Mouse (Mus musculus) testis, postnatal 10 days (tissue): ENCODE data around the gene Ubr3.

ENCODE experiments used
- DNase-seq: peaks from one replicate; pipeline ENCODE4 v3.0.0; 2021; ENCODE audit warnings: low spot score

The Ubr3 gene

GRCm38 (mm10) chr2:69897039-69897617 lies at the start of gene Ubr3:
Gene Ubr3 (plus strand): TSS chr2:69897246.
- peak; percentile 100 for DNase-seq

DNA sequence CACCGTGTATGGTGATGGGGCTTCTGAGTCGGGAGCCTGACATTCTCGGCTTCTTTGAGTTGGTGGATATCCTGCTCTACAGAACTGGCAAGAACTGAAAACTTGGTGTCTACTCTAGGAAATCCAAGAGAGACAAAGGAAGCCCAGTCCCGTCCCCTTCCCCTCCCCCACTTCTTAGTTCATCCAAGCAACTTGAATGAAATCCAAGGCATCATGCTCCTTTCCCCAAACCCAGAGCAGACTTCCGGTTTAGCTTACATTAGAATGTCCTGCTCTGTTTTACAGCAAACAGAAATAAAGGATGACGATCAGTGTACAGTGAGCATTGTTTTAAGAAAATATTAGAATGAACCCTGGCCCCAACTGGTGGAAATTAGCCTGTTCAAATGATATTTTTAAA lies 47.8 kb upstream of the Ubr3 start:
- no peak for DNase-seq

GRCm38 (mm10) chr2:69851427-69852058 lies 45.5 kb upstream of the Ubr3 start:
- no peak for DNase-seq

DNA sequence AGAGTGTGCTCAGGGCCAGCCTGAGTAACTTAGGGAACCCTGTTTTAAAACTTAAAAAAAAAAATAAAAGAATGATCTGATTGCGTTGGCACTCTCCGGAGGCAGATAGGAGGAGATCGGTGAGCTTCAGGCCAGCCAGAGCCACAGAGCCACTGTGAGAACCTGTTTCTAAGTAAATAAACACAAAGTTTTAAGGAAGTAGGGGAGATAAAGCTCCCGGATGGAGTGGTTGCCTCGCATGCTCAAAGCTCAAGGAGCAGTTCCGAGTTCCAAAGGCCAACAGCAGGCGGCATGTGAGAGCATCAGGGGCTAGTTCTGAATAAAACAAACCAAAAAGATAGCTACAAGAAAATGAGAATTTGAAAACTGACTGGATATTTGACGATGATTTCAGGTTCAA lies 40.7 kb upstream of the Ubr3 start:
- DNase-seq: no peak

DNA sequence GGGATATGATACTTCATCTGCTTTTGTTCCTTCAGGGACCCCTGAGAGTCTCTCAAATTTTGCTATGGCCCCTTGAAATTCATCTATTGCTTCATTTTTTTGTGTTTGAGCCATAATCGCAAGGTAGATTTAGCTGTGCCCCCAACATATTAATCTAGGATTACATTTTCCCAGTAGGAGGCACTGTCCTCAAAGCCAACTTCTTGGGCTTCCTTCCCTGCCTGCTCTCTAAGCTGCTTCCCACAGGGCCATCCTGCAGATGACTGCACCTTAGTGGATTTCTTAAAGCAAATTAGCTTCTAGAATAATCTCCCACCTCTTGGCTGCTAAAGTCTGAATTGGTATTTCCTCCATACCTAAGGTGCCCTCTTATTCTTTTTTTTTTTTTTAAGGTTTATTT lies 39.2 kb upstream of the Ubr3 start:
- DNase-seq: no peak

- peak; percentile 48 for DNase-seq
Measured at GRCm38 (mm10) chr2:69860972-69861452, 36.0 kb upstream of the Ubr3 start.

- peak; percentile 97 for DNase-seq
Measured at GRCm38 (mm10) chr2:69861485-69862091, 35.5 kb upstream of the Ubr3 start, which contains the start of gene Ssb. Gene Ssb (plus strand): TSS chr2:69861562.

GRCm38 (mm10) chr2:69862117-69862657 lies 34.9 kb upstream of the Ubr3 start:
- DNase-seq: no peak

GRCm38 (mm10) chr2:69883990-69884391 lies 13.1 kb upstream of the Ubr3 start:
- no peak for DNase-seq

- DNase-seq: no peak
Measured at GRCm38 (mm10) chr2:69884581-69884980, 12.5 kb upstream of the Ubr3 start.

GRCm38 (mm10) chr2:69885050-69885449 lies 12.0 kb upstream of the Ubr3 start:
- no peak for DNase-seq

- peak; percentile 95 for DNase-seq
Measured at GRCm38 (mm10) chr2:69885451-69886305, 11.4 kb upstream of the Ubr3 start, which contains the start of gene Mettl5. Gene Mettl5 (minus strand): TSS chr2:69885615.

DNA sequence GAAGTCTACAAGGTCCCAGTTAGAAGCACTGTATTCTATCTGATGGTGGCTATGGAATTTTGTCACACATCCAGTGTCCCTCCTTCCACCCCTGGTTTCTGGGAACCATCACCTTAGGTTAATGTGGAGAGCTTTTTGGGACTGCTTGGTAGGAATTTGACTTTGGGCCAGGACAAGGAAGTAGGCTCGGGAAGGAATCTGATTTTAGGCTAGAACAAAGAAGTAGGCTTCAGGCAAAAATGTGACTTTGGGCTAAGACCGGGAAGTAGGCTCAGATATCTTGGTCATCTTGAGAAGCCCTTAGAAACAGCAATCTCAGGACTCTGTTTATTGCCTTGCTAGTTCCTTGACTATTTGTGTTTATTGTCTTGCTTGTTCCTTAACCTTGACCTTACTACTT lies 8.1 kb upstream of the Ubr3 start:
- DNase-seq: no peak

- no peak for DNase-seq
Measured at GRCm38 (mm10) chr2:69890843-69891242, 6.2 kb upstream of the Ubr3 start.

- no peak for DNase-seq
Measured at GRCm38 (mm10) chr2:69893145-69893544, 3.9 kb upstream of the Ubr3 start.

DNA sequence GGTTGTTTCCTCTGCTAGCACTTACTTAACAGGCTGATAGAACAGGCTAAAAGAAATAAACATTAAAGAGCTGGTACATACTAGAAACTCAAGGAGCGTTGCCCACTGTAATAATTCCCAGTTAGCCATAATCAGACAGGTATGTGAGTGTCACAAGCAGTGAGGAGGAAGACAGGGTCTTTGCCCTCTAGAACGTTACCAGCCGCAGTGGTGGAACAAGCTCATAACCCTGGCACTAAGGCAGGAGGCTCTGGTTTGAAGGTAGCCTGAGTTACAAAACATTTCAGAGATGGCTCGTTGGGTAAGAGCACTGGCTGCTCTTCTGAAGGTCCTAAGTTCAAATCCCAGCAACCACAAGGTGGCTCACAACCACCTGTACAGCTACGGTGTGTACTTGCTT lies 3.2 kb upstream of the Ubr3 start:
- no peak for DNase-seq

DNA sequence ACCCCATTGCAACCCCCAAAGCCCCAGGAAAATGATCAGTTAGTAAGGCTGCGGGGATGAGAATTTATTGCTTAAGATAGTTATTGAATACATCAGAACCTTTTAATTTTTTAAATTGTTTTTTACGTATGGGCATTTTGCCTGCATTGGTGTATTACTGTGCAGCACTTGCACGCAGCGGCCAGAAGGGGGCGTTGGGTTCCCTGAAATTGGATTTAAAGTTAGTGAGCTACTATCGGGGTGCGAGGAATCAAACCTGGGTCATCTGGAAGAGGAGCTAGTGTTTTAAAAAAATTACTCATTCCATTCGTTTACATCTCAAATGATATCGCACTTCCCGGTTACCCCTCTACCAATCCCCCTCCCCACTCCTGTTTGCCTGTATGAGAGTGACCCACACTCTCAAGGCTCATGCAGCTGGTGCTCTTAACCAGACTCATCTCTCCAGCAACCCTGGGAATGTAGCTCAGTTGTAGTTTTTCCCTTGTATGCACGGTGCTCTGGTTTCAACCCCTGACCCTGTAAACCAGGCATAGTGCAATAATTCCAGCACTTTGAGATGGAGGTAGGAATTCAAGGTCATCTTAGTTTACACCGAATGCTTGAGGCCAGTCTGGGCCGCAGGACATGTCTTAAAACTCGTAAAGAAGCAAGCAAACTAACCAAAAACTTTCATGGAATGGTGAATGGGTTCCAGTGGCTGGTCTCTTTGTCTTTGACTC lies 1.4 kb upstream of the Ubr3 start:
- DNase-seq: peak; percentile 51

DNA sequence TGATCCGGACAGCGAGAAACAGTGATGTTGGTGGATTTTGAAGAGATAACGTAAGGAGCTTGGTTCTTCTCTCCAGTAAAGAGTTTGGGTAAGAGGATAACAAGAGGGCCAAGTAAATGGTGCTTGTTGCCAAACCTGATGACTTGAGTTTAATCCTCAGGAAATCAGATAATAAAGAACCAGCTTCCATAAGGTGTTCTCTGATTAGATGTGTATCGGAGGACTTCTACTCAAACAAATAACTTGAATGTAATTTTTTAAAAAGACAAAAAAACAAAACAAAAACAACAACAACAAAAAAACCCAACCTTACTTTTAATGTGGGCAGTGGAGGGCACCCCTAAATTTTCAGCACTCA lies 843 bp upstream of the Ubr3 start:
- DNase-seq: no peak

DNA sequence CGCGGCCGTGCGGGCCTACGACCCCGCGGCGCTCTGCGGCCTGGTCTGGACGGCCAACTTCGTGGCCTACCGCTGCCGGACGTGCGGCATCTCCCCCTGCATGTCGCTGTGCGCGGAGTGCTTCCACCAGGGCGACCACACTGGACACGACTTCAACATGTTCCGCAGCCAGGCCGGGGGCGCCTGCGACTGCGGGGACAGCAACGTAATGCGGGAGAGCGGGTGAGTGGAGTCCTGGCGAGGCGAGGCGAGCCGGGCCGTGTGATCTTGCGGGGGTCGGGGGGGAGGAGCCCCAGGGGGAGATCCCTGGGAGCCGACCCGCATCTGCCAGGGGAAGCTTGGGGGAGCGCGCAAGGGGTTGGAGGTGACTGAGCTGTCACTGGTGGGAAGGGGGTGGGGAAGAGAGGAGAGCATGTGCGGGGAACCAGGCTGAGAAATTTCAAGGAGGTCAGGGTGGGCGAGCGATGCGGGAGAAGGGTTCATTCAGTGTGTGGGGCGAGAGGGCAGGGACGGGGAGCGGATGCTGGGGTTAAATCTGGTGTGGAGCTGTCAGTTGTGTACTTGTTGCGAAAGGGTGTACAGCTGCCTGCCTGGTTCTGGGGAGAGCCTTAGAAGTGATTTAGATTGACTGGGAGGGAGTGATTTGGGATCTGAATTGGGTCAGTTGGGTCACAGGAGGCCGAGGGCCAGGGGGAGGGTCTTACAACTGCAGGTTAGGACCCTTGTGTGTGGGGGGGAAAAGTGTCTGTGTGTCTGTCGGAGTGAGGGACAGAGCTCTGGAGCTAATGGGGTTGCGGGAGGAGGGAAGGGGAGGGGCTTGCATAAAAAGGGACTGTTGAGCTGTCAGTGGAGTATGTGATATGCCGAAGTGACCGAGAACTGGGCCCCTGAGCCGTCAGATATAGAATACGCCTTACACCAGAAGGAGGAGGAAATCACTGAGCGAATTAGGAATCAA lies 851 bp downstream of the Ubr3 start:
- DNase-seq: peak; percentile 69

DNA sequence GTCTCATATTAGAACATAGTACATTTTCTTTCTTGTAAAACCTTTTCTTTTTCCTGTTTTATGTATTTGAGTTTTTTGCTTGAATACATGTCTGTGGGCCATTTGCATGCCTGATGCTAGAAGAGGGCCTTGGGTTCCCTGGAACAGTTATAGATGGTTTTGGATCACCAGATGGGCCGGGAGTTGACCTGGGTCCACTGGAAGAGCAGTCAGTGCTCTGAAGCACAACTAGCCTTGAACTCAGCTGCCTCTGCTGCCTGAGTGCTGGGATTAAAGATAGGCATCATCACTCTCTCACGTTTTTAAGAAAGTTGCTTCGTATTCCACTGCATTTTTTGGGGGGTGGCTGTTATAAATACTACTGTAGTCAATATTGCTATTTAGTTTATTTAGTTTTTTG lies 6.5 kb downstream of the Ubr3 start:
- DNase-seq: no peak
